Mouse (Mus musculus): ENCODE data around the gene Utp15. TPM values are rescaled to one million over a fixed set of nuclear protein-coding genes. Genes with fewer than 3 reads are reported as not detected.

Gene Utp15
- polyA plus RNA-seq (2012; ENCODE audit: insufficient read depth, insufficient read length, missing spikeins), result 10.0 and 14.6 TPM in 2 replicates

GRCm38 (mm10) chr13:98262636-98263457 lies at the start of gene Utp15, which contains the start of gene Ankra2:
Gene Utp15, minus strand, starts transcription at chr13:98263041.
Gene Ankra2, plus strand, starts transcription at chr13:98263074.
- peak within 1 kb of the TSS; percentile 65 for H3K27ac ChIP-seq (ENCODE audit: insufficient read depth, low read depth, low read length)
- TF ChIP-seq POLR2A (IDR thresholded peaks at IDR 0.05; ENCODE audit: borderline replicate concordance, low read depth, low read length) (no peak), CTCF (IDR thresholded peaks at IDR 0.05; ENCODE audit: low read depth, low read length) (no peak)
- H3K4me1 ChIP-seq (ENCODE audit: control insufficient read depth, insufficient read depth, low read length), result peaks cover 5% of the 10 kb centered on the region; the same call in 1 of the 2 replicates
- peak within 1 kb of the TSS; percentile 90 for H3K4me3 ChIP-seq (ENCODE audit: insufficient read depth, low read length)

GRCm38 (mm10) chr13:98311597-98311996 lies 48.8 kb upstream of the Utp15 start:
- Histone ChIP-seq H3K4me1 (ENCODE audit: control insufficient read depth, insufficient read depth, low read length) (peaks cover 25% of the 10 kb centered on the region), H3K27ac (ENCODE audit: insufficient read depth, low read depth, low read length) (no peak overlapping the region), H3K4me3 (ENCODE audit: insufficient read depth, low read length) (no peak overlapping the region)
- TF ChIP-seq CTCF (IDR thresholded peaks at IDR 0.05; ENCODE audit: low read depth, low read length), result no peak

- Histone ChIP-seq H3K4me3 (ENCODE audit: insufficient read depth, low read length) (no peak overlapping the region), H3K27ac (ENCODE audit: insufficient read depth, low read depth, low read length) (no peak overlapping the region), H3K4me1 (ENCODE audit: control insufficient read depth, insufficient read depth, low read length) (peaks cover 18% of the 10 kb centered on the region)
- TF ChIP-seq CTCF (IDR thresholded peaks at IDR 0.05; ENCODE audit: low read depth, low read length) (no peak), POLR2A (IDR thresholded peaks at IDR 0.05; ENCODE audit: borderline replicate concordance, low read depth, low read length) (no peak)
These were observed 45.9 kb upstream of the Utp15 start for GRCm38 (mm10) chr13:98308724-98309123.

- Histone ChIP-seq H3K27ac (ENCODE audit: insufficient read depth, low read depth, low read length) (no peak overlapping the region), H3K4me3 (ENCODE audit: insufficient read depth, low read length) (no peak overlapping the region), H3K4me1 (ENCODE audit: control insufficient read depth, insufficient read depth, low read length) (peaks cover 18% of the 10 kb centered on the region)
- TF ChIP-seq POLR2A (IDR thresholded peaks at IDR 0.05; ENCODE audit: borderline replicate concordance, low read depth, low read length) (no peak), CTCF (IDR thresholded peaks at IDR 0.05; ENCODE audit: low read depth, low read length) (no peak)
These were observed 45.2 kb upstream of the Utp15 start for GRCm38 (mm10) chr13:98308004-98308403.

GRCm38 (mm10) chr13:98306852-98307475 lies 44.1 kb upstream of the Utp15 start:
- peaks cover 16% of the 10 kb centered on the region for H3K4me1 ChIP-seq (ENCODE audit: control insufficient read depth, insufficient read depth, low read length)
- no peak overlapping the region for H3K27ac ChIP-seq (ENCODE audit: insufficient read depth, low read depth, low read length)
- H3K4me3 ChIP-seq (ENCODE audit: insufficient read depth, low read length), result no peak overlapping the region
- TF ChIP-seq CTCF (IDR thresholded peaks at IDR 0.05; ENCODE audit: low read depth, low read length), result no peak

- no peak for TF ChIP-seq CTCF (IDR thresholded peaks at IDR 0.05; ENCODE audit: low read depth, low read length)
- no peak for TF ChIP-seq POLR2A (IDR thresholded peaks at IDR 0.05; ENCODE audit: borderline replicate concordance, low read depth, low read length)
These were observed 43.6 kb upstream of the Utp15 start for GRCm38 (mm10) chr13:98306393-98306792.

GRCm38 (mm10) chr13:98305257-98305656 lies 42.4 kb upstream of the Utp15 start:
- peaks cover 5% of the 10 kb centered on the region for H3K4me1 ChIP-seq (ENCODE audit: control insufficient read depth, insufficient read depth, low read length)
- H3K27ac ChIP-seq (ENCODE audit: insufficient read depth, low read depth, low read length), result no peak overlapping the region
- H3K4me3 ChIP-seq (ENCODE audit: insufficient read depth, low read length), result no peak overlapping the region
- TF ChIP-seq POLR2A (IDR thresholded peaks at IDR 0.05; ENCODE audit: borderline replicate concordance, low read depth, low read length) (no peak), CTCF (IDR thresholded peaks at IDR 0.05; ENCODE audit: low read depth, low read length) (no peak)

More at GRCm38 (mm10) chr13:98306393-98306792, 43.6 kb upstream of the Utp15 start:
- H3K4me1 ChIP-seq (ENCODE audit: control insufficient read depth, insufficient read depth, low read length), result peaks cover 12% of the 10 kb centered on the region
- no peak overlapping the region for H3K27ac ChIP-seq (ENCODE audit: insufficient read depth, low read depth, low read length)
- no peak overlapping the region for H3K4me3 ChIP-seq (ENCODE audit: insufficient read depth, low read length)

- Histone ChIP-seq H3K27ac (ENCODE audit: insufficient read depth, low read depth, low read length) (no peak overlapping the region), H3K4me3 (ENCODE audit: insufficient read depth, low read length) (no peak overlapping the region), H3K4me1 (ENCODE audit: control insufficient read depth, insufficient read depth, low read length) (no peaks in the 10 kb centered on the region)
- TF ChIP-seq POLR2A (IDR thresholded peaks at IDR 0.05; ENCODE audit: borderline replicate concordance, low read depth, low read length), result no peak
- TF ChIP-seq CTCF (IDR thresholded peaks at IDR 0.05; ENCODE audit: low read depth, low read length), result peak; percentile 27; the same call in 1 of the 2 replicates
These were observed 36.3 kb upstream of the Utp15 start for GRCm38 (mm10) chr13:98298833-98299758.

- no peak for TF ChIP-seq CTCF (IDR thresholded peaks at IDR 0.05; ENCODE audit: low read depth, low read length)
- TF ChIP-seq POLR2A (IDR thresholded peaks at IDR 0.05; ENCODE audit: borderline replicate concordance, low read depth, low read length), result no peak
- no peak overlapping the region for H3K27ac ChIP-seq (ENCODE audit: insufficient read depth, low read depth, low read length)
- H3K4me1 ChIP-seq (ENCODE audit: control insufficient read depth, insufficient read depth, low read length), result no peaks in the 10 kb centered on the region
- H3K4me3 ChIP-seq (ENCODE audit: insufficient read depth, low read length), result no peak overlapping the region
These were observed 35.1 kb upstream of the Utp15 start for GRCm38 (mm10) chr13:98297883-98298482.

Measured in bone marrow macrophage, adult 2 months (primary cell).